Mouse (Mus musculus) bone marrow macrophage, adult 2 months (primary cell): ENCODE measurements around the gene Cfap54.

Experiments
- CTCF ChIP-seq: IDR thresholded peaks from 2 replicates; pipeline ENCODE4 v1.5.1; 2012; ENCODE audit warnings: low read depth, mild to moderate bottlenecking, low read length, moderate library complexity
- POLR2A ChIP-seq: IDR thresholded peaks from 2 replicates; pipeline ENCODE4 v1.6.1; 2012; ENCODE audit warnings: mild to moderate bottlenecking, low read depth, low read length, borderline replicate concordance

DNA sequence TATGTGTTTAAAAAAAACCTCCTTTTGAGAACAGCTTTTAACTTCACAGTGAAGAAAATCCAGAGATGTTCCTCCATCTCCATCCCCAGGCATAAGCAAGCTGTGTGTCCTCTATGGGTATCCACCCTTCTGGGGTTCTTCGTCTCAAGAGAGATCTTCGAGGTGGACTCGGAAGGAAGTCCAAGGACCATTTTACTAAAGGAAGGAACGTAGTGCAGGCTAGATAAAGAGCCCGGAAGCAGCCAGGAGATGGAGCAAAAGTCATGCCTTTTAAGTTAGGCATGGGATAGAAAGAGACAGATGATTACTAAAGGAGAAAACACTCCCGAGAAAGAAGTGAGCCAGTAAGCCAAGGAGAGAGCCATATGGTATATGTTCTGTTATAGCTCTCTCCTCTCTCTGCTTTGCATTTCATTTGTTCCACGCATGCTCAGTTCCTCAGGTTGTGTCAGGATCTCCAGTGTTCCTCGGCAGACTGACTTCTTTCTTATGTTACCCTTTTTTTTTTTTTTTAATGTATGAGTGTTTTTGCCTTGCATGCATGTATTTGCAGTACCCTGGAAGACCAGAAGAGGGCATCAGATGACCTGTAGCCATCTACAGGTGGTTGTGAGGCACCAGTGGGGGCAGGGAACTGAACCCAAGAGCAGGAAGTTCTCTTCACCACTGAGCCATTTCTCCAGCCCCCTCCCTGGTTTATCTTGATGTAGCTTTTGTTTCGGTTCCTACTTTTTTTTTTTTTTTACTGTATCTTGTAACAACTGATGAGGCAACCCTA is 11.1 kb downstream of the Cfap54 start:
- TF ChIP-seq CTCF (peak; percentile 39; the same call in 1 of the 2 replicates), POLR2A (no peak)
